Mouse (Mus musculus): Measurements from ENCODE around the gene Fras1. TPM values are rescaled to one million over a fixed set of nuclear protein-coding genes. Genes with fewer than 3 reads are reported as not detected.

Fras1 gene
- polyA plus RNA-seq, 1 experiment from 2014 or later, result 3.6 TPM

DNA sequence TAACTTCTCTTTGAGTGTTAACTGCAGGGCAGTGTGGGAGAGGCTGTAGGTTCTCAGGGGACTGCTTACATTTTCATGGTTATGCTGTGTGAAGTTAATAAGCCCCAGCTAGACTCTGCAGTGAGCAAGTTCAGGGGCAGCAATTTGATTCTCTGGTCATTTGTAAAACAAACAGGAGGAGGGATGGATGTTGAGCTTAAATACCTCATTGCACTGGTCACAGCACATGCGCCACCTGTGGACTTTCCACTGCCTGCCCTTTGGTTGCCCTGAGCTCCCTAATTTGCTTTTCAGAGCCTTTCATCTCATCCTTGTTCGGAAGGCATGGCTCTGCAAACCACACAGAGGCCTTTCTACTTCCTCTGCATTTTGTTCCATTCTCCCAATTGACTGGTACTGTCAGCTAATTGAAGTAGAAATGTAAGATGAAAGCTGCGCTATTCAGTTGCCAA lies 142.1 kb downstream of the Fras1 start:
- no peak overlapping the region for H3K4me3 ChIP-seq (ENCODE audit: low read depth, low read length)
- no peaks in the 10 kb centered on the region for H3K36me3 ChIP-seq (ENCODE audit: control insufficient read depth, insufficient read depth, low read length)
- H3K4me2 ChIP-seq (ENCODE audit: low read length), result no peak overlapping the region
- DNase-seq (ENCODE audit: low spot score) (peak; percentile 42), ATAC-seq (0 out of 2 replicates have a peak, but pooled peaks have one; percentile 7)
- 59% methylated on average over 3 of the region's 3 CpGs for WGBS
- no peaks in the 10 kb centered on the region for H3K4me1 ChIP-seq (ENCODE audit: control insufficient read depth, insufficient read depth, low read length)
- H3K9me3 ChIP-seq (replicated peaks; ENCODE audit: control insufficient read depth, low read length), result no peaks in the 10 kb centered on the region; the same call in 1 of the 2 replicates
- H3K27me3 ChIP-seq (replicated peaks; ENCODE audit: control insufficient read depth, insufficient read depth, low read length), result no peaks in the 10 kb centered on the region
- no peak overlapping the region for H3K9ac ChIP-seq (ENCODE audit: low read length)
- no peak overlapping the region for H3K27ac ChIP-seq (ENCODE audit: low read depth, low read length)

DNA sequence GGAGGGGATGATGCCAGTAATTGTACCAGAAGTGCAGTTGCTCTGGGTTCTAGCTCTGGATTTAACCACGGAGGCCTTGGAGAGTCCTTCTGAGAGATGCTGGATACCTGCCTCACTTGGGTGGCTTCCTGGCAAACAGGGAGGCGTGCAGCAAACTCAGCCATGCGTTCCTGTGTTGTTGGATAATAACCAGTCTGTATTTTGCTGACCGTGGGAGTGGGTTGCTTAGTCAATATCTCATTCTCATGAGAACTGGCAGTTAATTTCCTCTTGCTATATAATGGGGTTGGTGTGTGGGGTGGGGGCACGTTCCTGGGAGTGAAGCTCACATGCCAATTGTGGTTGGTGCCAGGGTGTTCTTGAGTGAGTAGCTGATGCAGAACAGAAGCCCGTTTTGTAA lies 142.6 kb downstream of the Fras1 start:
- DNase-seq (ENCODE audit: low spot score) (no peak), ATAC-seq (peak; percentile 20; the same call in 1 of the 2 replicates)
- H3K4me1 ChIP-seq (ENCODE audit: control insufficient read depth, insufficient read depth, low read length), result no peaks in the 10 kb centered on the region
- WGBS, result 68% methylated on average over 6 of the region's 6 CpGs
- no peaks in the 10 kb centered on the region for H3K36me3 ChIP-seq (ENCODE audit: control insufficient read depth, insufficient read depth, low read length)
- H3K9ac ChIP-seq (ENCODE audit: low read length), result no peak overlapping the region
- H3K4me2 ChIP-seq (ENCODE audit: low read length), result no peak overlapping the region
- H3K4me3 ChIP-seq (ENCODE audit: low read depth, low read length), result no peak overlapping the region
- H3K27ac ChIP-seq (ENCODE audit: low read depth, low read length), result no peak overlapping the region
- H3K9me3 ChIP-seq (replicated peaks; ENCODE audit: control insufficient read depth, low read length), result no peaks in the 10 kb centered on the region; the same call in 1 of the 2 replicates
- H3K27me3 ChIP-seq (replicated peaks; ENCODE audit: control insufficient read depth, insufficient read depth, low read length), result no peaks in the 10 kb centered on the region

DNA sequence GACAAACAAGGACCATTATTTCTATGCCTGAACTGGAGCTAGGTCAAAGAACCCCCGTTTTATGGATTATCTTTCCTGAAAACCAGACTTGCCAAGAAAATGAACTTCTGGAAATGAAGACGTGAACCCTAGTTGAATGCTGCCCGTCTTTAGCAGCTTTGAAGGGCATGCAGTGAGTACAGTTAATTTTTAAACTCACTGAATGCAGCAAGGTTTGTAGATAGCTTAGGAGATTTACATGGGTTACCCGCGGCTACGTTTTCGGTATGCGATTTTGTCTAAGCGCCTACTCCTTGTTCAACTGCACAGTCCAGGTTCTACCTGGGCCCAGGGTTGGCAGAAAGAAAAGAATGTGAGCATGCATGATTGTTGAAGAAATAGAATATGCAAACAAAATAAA lies 147.8 kb downstream of the Fras1 start:
- ATAC-seq (no peak), DNase-seq (ENCODE audit: low spot score) (no peak)
- Histone ChIP-seq H3K4me3 (ENCODE audit: low read depth, low read length) (no peak overlapping the region), H3K9ac (ENCODE audit: low read length) (no peak overlapping the region), H3K4me2 (ENCODE audit: low read length) (no peak overlapping the region), H3K36me3 (ENCODE audit: control insufficient read depth, insufficient read depth, low read length) (no peaks in the 10 kb centered on the region), H3K9me3 (replicated peaks; ENCODE audit: control insufficient read depth, low read length) (no peaks in the 10 kb centered on the region; the same call in 1 of the 2 replicates), H3K27ac (ENCODE audit: low read depth, low read length) (no peak overlapping the region), H3K4me1 (ENCODE audit: control insufficient read depth, insufficient read depth, low read length) (no peaks in the 10 kb centered on the region), H3K27me3 (replicated peaks; ENCODE audit: control insufficient read depth, insufficient read depth, low read length) (no peaks in the 10 kb centered on the region)
- 93% methylated on average over 9 of the region's 9 CpGs for WGBS

DNA sequence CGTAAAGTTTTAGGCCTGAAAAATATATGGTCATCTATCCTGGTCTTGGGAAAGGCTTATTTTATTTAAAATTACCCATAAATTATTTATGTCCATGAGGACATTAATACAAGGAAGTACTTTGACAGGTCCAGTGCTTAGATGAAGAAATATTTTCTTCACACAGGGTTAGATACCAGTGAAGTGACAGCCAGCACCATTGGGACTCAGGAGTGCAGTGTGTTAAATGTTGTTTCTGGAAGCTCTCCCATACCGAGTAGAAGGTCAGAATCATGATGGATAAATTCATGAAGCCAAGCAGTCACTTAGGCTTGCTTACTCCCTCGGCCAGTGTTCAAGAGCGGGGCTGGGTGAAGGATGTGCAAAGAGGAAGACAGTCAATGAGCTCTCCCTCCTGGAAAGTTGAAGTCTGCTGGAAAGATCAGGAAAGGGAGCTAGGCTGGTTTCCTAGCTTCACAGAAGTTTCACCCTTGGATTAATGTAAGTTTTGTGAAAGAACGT lies 149.2 kb downstream of the Fras1 start:
- DNase-seq (ENCODE audit: low spot score), result no peak
- Histone ChIP-seq H3K4me2 (ENCODE audit: low read length) (no peak overlapping the region), H3K4me1 (ENCODE audit: control insufficient read depth, insufficient read depth, low read length) (no peaks in the 10 kb centered on the region), H3K9ac (ENCODE audit: low read length) (no peak overlapping the region), H3K27me3 (replicated peaks; ENCODE audit: control insufficient read depth, insufficient read depth, low read length) (no peaks in the 10 kb centered on the region), H3K4me3 (ENCODE audit: low read depth, low read length) (no peak overlapping the region), H3K36me3 (ENCODE audit: control insufficient read depth, insufficient read depth, low read length) (no peaks in the 10 kb centered on the region), H3K9me3 (replicated peaks; ENCODE audit: control insufficient read depth, low read length) (no peaks in the 10 kb centered on the region), H3K27ac (ENCODE audit: low read depth, low read length) (no peak overlapping the region)
- 93% methylated on average over 5 of the region's 5 CpGs for WGBS
- no peak for ATAC-seq

DNA sequence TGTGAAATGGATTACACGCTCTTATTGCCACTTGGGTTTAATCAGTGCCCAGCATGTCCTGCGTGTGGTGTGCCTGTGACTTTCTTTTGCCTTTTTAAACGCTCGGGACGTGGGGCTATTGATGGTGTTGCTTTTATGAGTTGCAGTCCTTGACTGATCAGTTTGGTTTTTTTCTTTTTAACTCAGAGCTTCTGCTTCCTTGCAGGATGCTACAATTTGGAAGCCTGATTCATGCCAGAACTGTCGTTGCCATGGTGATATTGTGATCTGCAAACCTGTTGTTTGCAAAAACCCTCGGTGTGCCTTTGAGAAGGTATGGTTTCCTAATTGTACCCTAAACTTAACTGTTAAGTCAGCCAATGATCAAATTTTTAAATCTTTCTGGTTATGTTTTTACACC lies 154.5 kb downstream of the Fras1 start:
- no peaks in the 10 kb centered on the region for H3K4me1 ChIP-seq (ENCODE audit: control insufficient read depth, insufficient read depth, low read length)
- ATAC-seq (no peak), DNase-seq (ENCODE audit: low spot score) (peak; percentile 25)
- no peak overlapping the region for H3K27ac ChIP-seq (ENCODE audit: low read depth, low read length)
- H3K36me3 ChIP-seq (ENCODE audit: control insufficient read depth, insufficient read depth, low read length), result no peaks in the 10 kb centered on the region
- no peak overlapping the region for H3K9ac ChIP-seq (ENCODE audit: low read length)
- 64% methylated on average over 7 of the region's 7 CpGs for WGBS
- H3K27me3 ChIP-seq (replicated peaks; ENCODE audit: control insufficient read depth, insufficient read depth, low read length), result no peaks in the 10 kb centered on the region
- H3K4me3 ChIP-seq (ENCODE audit: low read depth, low read length), result no peak overlapping the region
- H3K9me3 ChIP-seq (replicated peaks; ENCODE audit: control insufficient read depth, low read length), result no peaks in the 10 kb centered on the region
- H3K4me2 ChIP-seq (ENCODE audit: low read length), result no peak overlapping the region

DNA sequence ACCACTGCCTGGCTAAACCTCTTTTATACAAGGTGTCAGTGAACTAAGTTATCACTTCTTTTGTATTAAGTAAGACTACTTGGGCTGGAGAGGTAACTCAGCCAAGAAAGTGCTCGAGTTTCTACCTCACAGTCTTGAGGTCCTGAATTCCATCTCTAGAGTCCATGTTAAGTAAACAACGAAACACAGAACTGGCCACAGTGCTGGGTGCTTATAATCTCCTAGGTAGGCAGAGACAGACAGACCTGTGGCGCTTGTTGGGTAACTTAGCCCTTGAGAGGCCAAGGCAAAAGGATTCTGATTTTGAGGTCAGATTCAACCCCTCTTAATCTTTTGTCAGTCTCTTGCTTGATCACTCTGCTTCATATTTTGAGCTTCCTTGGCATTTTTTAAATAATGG lies 156.8 kb downstream of the Fras1 start:
- H3K27ac ChIP-seq (ENCODE audit: low read depth, low read length), result no peak overlapping the region
- no peaks in the 10 kb centered on the region for H3K4me1 ChIP-seq (ENCODE audit: control insufficient read depth, insufficient read depth, low read length)
- ATAC-seq (no peak), DNase-seq (ENCODE audit: low spot score) (no peak)
- H3K36me3 ChIP-seq (ENCODE audit: control insufficient read depth, insufficient read depth, low read length), result no peaks in the 10 kb centered on the region
- H3K27me3 ChIP-seq (replicated peaks; ENCODE audit: control insufficient read depth, insufficient read depth, low read length), result no peaks in the 10 kb centered on the region
- H3K9me3 ChIP-seq (replicated peaks; ENCODE audit: control insufficient read depth, low read length), result no peaks in the 10 kb centered on the region
- H3K9ac ChIP-seq (ENCODE audit: low read length), result no peak overlapping the region
- 87% methylated on average over 3 of the region's 3 CpGs for WGBS
- no peak overlapping the region for H3K4me3 ChIP-seq (ENCODE audit: low read depth, low read length)
- H3K4me2 ChIP-seq (ENCODE audit: low read length), result no peak overlapping the region

DNA sequence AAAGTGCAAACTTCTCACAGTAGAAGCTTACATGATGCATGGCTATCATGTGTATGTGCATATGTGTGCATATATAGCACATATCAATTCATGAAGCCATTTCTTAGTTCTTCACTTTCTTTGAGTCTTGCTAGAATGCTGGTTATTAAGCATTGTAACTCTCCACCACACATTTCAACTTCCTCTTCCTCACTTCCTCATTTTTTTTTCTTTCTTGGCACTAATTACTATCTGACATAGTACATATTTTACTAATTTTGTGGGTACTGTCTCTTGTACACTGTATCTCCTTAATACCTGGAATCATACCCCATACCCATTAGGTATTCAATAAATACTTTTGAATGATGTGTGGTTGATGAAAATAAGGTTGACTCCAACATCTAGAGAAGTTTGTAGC lies 158.2 kb downstream of the Fras1 start:
- H3K4me3 ChIP-seq (ENCODE audit: low read depth, low read length), result no peak overlapping the region
- ATAC-seq (no peak), DNase-seq (ENCODE audit: low spot score) (no peak)
- no peak overlapping the region for H3K27ac ChIP-seq (ENCODE audit: low read depth, low read length)
- H3K9me3 ChIP-seq (replicated peaks; ENCODE audit: control insufficient read depth, low read length), result no peaks in the 10 kb centered on the region
- H3K36me3 ChIP-seq (ENCODE audit: control insufficient read depth, insufficient read depth, low read length), result no peaks in the 10 kb centered on the region
- no peaks in the 10 kb centered on the region for H3K27me3 ChIP-seq (replicated peaks; ENCODE audit: control insufficient read depth, insufficient read depth, low read length)
- no peak overlapping the region for H3K4me2 ChIP-seq (ENCODE audit: low read length)
- no peaks in the 10 kb centered on the region for H3K4me1 ChIP-seq (ENCODE audit: control insufficient read depth, insufficient read depth, low read length)
- no peak overlapping the region for H3K9ac ChIP-seq (ENCODE audit: low read length)

DNA sequence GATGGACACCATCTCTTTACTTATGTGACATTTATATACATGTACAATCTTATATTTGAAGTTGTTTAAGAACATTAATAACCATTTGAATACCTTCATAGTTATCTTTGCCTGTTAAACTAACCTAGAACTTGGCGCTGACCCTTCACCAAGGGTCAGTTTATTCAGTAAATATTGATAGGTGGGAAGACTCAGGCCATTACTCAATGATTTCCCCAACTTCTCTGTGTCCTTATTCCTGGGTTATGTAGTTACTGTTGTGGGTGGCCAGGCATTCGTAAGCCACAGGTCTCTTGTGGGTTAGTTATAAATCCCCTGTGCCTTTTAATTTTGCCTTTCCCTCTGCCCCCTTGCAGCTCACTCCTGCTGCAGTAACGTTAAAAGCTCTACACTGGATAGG lies 162.8 kb downstream of the Fras1 start:
- no peak overlapping the region for H3K9ac ChIP-seq (ENCODE audit: low read length)
- ATAC-seq, result no peak
- H3K27ac ChIP-seq (ENCODE audit: low read depth, low read length), result no peak overlapping the region
- H3K4me2 ChIP-seq (ENCODE audit: low read length), result no peak overlapping the region
- no peaks in the 10 kb centered on the region for H3K27me3 ChIP-seq (replicated peaks; ENCODE audit: control insufficient read depth, insufficient read depth, low read length)
- no peaks in the 10 kb centered on the region for H3K9me3 ChIP-seq (replicated peaks; ENCODE audit: control insufficient read depth, low read length)
- no peak overlapping the region for H3K4me3 ChIP-seq (ENCODE audit: low read depth, low read length)
- H3K36me3 ChIP-seq (ENCODE audit: control insufficient read depth, insufficient read depth, low read length), result no peaks in the 10 kb centered on the region
- no peak for DNase-seq (ENCODE audit: low spot score)
- no peaks in the 10 kb centered on the region for H3K4me1 ChIP-seq (ENCODE audit: control insufficient read depth, insufficient read depth, low read length)
- 87% methylated on average over 3 of the region's 3 CpGs for WGBS

DNA sequence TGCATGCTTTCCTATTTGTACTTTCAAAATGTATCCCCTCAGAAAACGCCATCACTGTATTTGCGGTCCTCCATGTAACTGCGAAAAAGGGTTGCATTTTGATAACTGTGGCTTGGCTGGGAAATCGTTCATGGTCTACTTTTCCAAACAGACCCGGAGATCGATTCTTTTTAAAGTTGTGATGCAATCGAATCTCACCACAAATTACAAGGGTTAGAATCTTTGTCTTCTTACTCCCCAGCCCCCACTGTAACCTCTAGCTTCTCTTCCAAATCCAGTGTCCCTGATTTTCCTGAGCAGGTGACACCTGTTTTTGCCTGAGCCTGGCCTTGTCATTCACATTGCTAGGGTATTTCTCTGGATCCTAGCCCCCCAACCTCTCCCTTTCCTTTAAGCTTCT lies 163.2 kb downstream of the Fras1 start:
- no peaks in the 10 kb centered on the region for H3K4me1 ChIP-seq (ENCODE audit: control insufficient read depth, insufficient read depth, low read length)
- no peak overlapping the region for H3K27ac ChIP-seq (ENCODE audit: low read depth, low read length)
- no peak overlapping the region for H3K4me3 ChIP-seq (ENCODE audit: low read depth, low read length)
- H3K36me3 ChIP-seq (ENCODE audit: control insufficient read depth, insufficient read depth, low read length), result no peaks in the 10 kb centered on the region
- H3K9ac ChIP-seq (ENCODE audit: low read length), result no peak overlapping the region
- WGBS, result 93% methylated on average over 7 of the region's 7 CpGs
- H3K4me2 ChIP-seq (ENCODE audit: low read length), result no peak overlapping the region
- no peak for ATAC-seq
- H3K27me3 ChIP-seq (replicated peaks; ENCODE audit: control insufficient read depth, insufficient read depth, low read length), result no peaks in the 10 kb centered on the region
- no peak for DNase-seq (ENCODE audit: low spot score)
- H3K9me3 ChIP-seq (replicated peaks; ENCODE audit: control insufficient read depth, low read length), result no peaks in the 10 kb centered on the region
